Mouse (Mus musculus) C2C12 (cell line): Measurements from ENCODE around the gene S100pbp.

Source experiments
- CEBPB ChIP-seq: IDR thresholded peaks from one replicate; pipeline ENCODE4 v1.6.1; 2011; ENCODE audit warnings: low read depth, mild to moderate bottlenecking, control low read depth, moderate library complexity
- CTCF ChIP-seq: IDR thresholded peaks from one replicate; pipeline ENCODE4 v1.5.1; 2011; ENCODE audit not compliant: control insufficient read depth, insufficient read depth, insufficient read length
- FOSL1 ChIP-seq: IDR thresholded peaks from one replicate; pipeline ENCODE4 v1.8.0; 2011; ENCODE audit warnings: mild to moderate bottlenecking, low read length; ENCODE audit not compliant: poor library complexity, insufficient read depth, severe bottlenecking

- TF ChIP-seq CTCF (no peak), CEBPB (no peak), FOSL1 (no peak)
These were observed 87.2 kb downstream of the S100pbp start for GRCm38 (mm10) chr4:129102133-129102829.
